Mouse (Mus musculus): ENCODE data around the gene Pomgnt1. TPM values are rescaled to one million over a fixed set of nuclear protein-coding genes. Genes with fewer than 3 reads are reported as not detected.

Pomgnt1 gene
- polyA plus RNA-seq (2016; fragmentation: Nextera tagmentation; extraction: Ambion mirVana): 60.8 and 68.4 TPM in 2 replicates

GRCm38 (mm10) chr4:116123602-116124519, at the start of gene Pomgnt1, which contains the start of gene Rad54l:
Gene Pomgnt1, plus strand, starts transcription at chr4:116123840.
Gene Rad54l, minus strand, starts transcription at chr4:116123690.
- ATAC-seq (ENCODE audit: low FRiP score, low read depth): peak; percentile 97
- peaks cover 15% of the 10 kb centered on the region for H3K4me1 ChIP-seq
- H3K4me2 ChIP-seq (replicated peaks): peak within 1 kb of the TSS; percentile 74
- peak within 1 kb of the TSS; percentile 55 for H3K4me3 ChIP-seq
- H3K27me3 ChIP-seq (replicated peaks): no peaks in the 10 kb centered on the region
- H3K27ac ChIP-seq: no peak within 1 kb of the TSS
- H3K36me3 ChIP-seq: no peaks in the 10 kb centered on the region
- WGBS: 7% methylated on average over 24 of the region's 24 CpGs
- no peaks in the 10 kb centered on the region for H3K9me3 ChIP-seq
- H3K9ac ChIP-seq: peak within 1 kb of the TSS; percentile 49

GRCm38 (mm10) chr4:116074145-116074675, 49.4 kb upstream of the Pomgnt1 start:
- no peak overlapping the region for H3K27ac ChIP-seq
- 2% methylated on average over 8 of the region's 8 CpGs for WGBS
- no peaks in the 10 kb centered on the region for H3K9me3 ChIP-seq
- H3K4me3 ChIP-seq: peak overlapping the region; percentile 98
- peak overlapping the region; percentile 57 for H3K9ac ChIP-seq
- H3K27me3 ChIP-seq (replicated peaks): no peaks in the 10 kb centered on the region
- no peak for ATAC-seq (ENCODE audit: low FRiP score, low read depth)
- H3K36me3 ChIP-seq: peaks cover 13% of the 10 kb centered on the region
- peaks cover 33% of the 10 kb centered on the region for H3K4me1 ChIP-seq
- peak overlapping the region; percentile 84 for H3K4me2 ChIP-seq (replicated peaks)

- H3K4me1 ChIP-seq: peaks cover 33% of the 10 kb centered on the region
- WGBS: under 1% methylated on average over 55 of the region's 55 CpGs
- peaks cover 8% of the 10 kb centered on the region; the same call in 1 of the 2 replicates for H3K36me3 ChIP-seq
- H3K9ac ChIP-seq: peak within 1 kb of the TSS; percentile 98
- peak within 1 kb of the TSS; percentile 84 for H3K4me2 ChIP-seq (replicated peaks)
- peak within 1 kb of the TSS; percentile 94 for H3K27ac ChIP-seq
- H3K27me3 ChIP-seq (replicated peaks): no peaks in the 10 kb centered on the region
- no peaks in the 10 kb centered on the region for H3K9me3 ChIP-seq
- peak within 1 kb of the TSS; percentile 98 for H3K4me3 ChIP-seq
- peak; percentile 92 for ATAC-seq (ENCODE audit: low FRiP score, low read depth)
These were observed 48.6 kb upstream of the Pomgnt1 start, which contains the start of the genes Uqcrh and Lrrc41 for GRCm38 (mm10) chr4:116074861-116075620. Gene Uqcrh, minus strand, starts transcription at chr4:116075071. Gene Lrrc41, plus strand, starts transcription at chr4:116075269.

DNA sequence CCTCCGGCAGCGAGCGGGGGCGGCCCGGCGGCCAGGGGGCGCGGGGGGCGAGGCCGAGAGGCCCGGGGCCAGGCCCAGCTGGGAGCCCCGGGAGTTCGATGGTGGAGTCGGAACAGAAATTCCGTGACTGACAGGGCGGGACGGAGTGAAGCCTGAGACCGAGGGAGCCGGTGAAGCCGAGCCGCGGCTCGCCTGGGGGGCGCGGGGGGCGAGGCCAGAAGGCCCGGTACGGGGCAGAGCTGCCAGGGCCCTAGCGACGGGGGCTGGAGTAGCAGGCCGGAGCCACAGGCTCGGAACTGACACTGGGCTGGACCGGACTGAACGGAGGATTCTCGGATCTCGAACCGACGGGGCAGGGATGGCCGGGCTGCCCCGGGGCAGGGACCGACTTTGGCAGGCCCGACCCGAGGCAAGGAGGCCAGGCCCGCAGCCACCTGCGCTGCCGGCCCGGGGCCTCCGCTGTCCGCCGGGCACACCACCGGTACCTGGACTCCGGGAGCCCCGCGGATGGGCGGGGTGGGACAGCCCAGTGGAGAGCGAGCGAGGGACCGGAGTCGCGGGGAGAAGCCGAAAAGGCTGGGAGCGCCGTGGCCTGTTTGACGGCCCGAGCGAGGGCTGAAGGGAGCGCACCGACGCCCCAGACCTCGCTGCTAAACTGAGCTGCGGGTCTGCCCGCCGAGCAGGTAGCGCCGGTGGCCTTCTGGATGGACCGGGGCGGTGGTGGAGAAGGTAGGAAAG, 47.8 kb upstream of the Pomgnt1 start:
- Histone ChIP-seq H3K27ac (peak overlapping the region; percentile 94), H3K9me3 (no peaks in the 10 kb centered on the region)

DNA sequence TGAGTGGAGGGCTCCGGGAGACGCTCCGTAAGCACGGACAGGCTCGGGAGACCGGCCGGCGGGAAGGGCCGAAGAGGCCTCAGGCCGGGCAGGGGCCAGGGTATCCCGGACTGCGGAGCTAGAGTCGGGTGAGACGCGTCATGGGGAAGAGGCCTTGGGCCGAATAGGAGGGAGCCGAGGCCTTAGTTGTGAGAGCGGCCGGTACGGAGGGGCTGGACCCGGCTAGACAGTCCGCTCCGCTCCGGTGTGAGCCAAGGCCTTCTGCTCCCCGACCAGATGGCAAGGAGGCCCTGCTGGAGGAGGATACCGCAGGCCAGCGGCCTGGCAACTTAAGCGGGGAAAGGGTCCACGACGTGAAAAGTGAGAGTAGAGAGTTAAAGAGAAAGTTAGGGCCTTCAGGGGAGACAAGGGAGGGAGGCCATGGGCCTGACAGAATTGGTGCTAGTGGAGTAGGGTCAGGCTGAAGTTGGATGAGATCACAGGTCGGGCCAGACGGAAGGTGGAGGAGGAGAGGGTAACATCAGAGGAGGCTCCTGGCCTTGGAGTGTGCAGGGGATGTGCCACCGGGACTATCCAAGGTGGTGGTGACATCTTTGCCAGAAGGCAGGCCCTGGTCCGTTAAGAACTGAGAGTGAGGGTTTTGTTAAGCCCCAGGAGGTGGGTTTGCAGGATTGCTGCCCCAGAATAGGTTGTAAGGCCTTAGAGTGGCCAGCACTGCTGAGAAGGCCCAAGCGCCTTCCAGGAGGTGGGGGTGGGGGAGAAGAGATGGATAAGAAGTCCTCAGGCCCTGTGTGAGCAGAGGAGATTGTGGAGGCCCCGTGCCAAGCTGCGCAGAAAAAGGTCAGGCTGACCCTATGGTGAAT, 47.0 kb upstream of the Pomgnt1 start:
- peak overlapping the region; percentile 84 for H3K4me2 ChIP-seq (replicated peaks)
- H3K27me3 ChIP-seq (replicated peaks): no peaks in the 10 kb centered on the region
- H3K4me1 ChIP-seq: peaks cover 33% of the 10 kb centered on the region
- peak overlapping the region; percentile 94 for H3K27ac ChIP-seq
- peak overlapping the region; percentile 98 for H3K9ac ChIP-seq
- H3K36me3 ChIP-seq: peaks cover 19% of the 10 kb centered on the region
- peak overlapping the region; percentile 98 for H3K4me3 ChIP-seq
- peak; percentile 37; the same call in 1 of the 2 replicates for ATAC-seq (ENCODE audit: low FRiP score, low read depth)
- no peaks in the 10 kb centered on the region for H3K9me3 ChIP-seq
- 2% methylated on average over 37 of the region's 37 CpGs for WGBS

More for the DNA sequence above, 47.8 kb upstream of the Pomgnt1 start:
- peak overlapping the region; percentile 98 for H3K4me3 ChIP-seq
- H3K9ac ChIP-seq: peak overlapping the region; percentile 98
- H3K4me1 ChIP-seq: peaks cover 33% of the 10 kb centered on the region
- peaks cover 11% of the 10 kb centered on the region for H3K36me3 ChIP-seq
- ATAC-seq (ENCODE audit: low FRiP score, low read depth): peak; percentile 80
- H3K27me3 ChIP-seq (replicated peaks): no peaks in the 10 kb centered on the region
- peak overlapping the region; percentile 84 for H3K4me2 ChIP-seq (replicated peaks)
- WGBS: under 1% methylated on average over 76 of the region's 77 CpGs

DNA sequence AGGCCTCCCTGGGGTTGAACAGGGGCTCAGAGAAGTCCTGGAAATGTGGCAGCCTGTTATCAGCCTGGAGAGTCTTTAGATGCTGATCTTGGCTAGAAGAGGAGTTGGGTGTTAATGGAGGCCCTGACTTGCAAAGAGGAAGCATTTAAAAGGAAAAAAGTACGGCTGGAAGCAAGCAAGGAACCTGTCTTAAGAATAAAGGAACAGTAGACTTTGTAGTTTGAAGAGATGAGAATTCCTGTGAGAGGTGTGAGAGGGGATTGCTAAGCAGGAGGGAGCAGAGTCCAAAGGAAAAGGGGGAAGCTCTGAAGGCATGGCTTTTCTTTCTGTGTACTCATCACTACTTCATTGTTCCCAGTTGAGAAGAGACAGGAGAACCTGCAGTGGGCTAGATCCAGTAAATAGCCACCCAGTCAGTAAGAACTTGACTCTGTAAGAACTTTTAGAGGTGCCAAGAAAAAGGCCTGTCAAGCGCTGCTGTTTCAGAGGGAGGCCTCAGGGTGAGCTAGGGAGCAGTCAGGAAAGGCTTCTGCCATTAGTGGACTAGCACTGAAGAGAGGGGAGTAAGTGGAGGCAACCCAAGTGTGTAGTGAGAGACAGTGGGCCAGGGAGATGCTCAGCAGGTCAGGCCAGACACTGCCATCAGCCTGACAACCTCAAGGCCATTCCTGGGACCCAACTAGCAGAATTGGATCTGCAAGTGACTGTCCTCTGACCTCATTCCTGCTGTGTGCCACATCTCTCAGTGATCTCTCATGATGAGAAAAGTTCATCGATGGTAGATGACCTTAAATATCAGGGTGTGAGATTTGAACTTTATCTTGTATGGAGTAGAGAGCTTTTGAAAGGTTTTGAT, 46.2 kb upstream of the Pomgnt1 start:
- H3K36me3 ChIP-seq: peaks cover 24% of the 10 kb centered on the region
- no peak for ATAC-seq (ENCODE audit: low FRiP score, low read depth)
- 71% methylated on average over 3 of the region's 3 CpGs for WGBS
- peak overlapping the region; percentile 84 for H3K4me2 ChIP-seq (replicated peaks)
- no peaks in the 10 kb centered on the region for H3K9me3 ChIP-seq
- peaks cover 32% of the 10 kb centered on the region for H3K4me1 ChIP-seq
- H3K9ac ChIP-seq: peak overlapping the region; percentile 98
- H3K27me3 ChIP-seq (replicated peaks): no peaks in the 10 kb centered on the region
- H3K27ac ChIP-seq: no peak overlapping the region
- H3K4me3 ChIP-seq: peak overlapping the region; percentile 98

DNA sequence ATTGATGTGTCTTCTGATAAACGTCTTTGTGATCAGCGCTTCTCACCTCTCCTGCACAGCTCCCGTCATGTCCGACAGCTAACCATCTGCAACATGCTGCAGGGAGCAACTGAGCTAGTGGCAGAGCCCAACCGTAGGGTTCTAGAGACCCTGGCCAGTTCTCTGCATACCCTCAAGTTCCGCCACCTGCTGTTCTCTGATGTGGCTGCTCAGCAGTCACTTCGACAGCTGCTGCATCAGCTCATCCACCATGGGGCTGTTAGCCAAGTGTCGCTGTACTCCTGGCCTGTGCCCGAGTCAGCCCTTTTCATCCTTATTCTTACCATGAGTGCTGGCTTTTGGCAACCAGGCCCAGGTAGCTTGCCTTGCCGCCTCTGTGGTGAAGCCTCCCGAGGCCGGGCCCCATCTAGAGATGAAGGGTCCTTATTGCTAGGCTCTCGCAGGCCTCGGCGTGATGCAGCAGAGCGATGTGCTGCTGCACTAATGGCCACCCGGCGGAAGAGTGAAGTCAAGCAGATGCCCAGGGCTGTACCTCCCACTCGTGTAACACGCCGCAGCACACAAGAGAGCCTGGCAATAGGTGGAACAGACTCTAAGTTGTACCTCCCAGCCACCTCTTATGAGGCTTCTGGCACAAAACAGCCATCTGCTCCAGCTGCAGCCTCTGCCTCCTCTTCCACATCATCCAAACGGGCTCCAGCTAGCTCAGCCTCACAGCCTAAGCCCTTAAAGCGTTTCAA, 35.0 kb upstream of the Pomgnt1 start:
- H3K9me3 ChIP-seq: no peaks in the 10 kb centered on the region
- peaks cover 78% of the 10 kb centered on the region for H3K36me3 ChIP-seq
- 92% methylated on average over 23 of the region's 23 CpGs for WGBS
- no peak for ATAC-seq (ENCODE audit: low FRiP score, low read depth)
- H3K4me2 ChIP-seq (replicated peaks): no peak overlapping the region
- H3K27me3 ChIP-seq (replicated peaks): no peaks in the 10 kb centered on the region
- no peaks in the 10 kb centered on the region for H3K4me1 ChIP-seq
- H3K4me3 ChIP-seq: no peak overlapping the region
- H3K9ac ChIP-seq: no peak overlapping the region
- H3K27ac ChIP-seq: no peak overlapping the region

- Histone ChIP-seq H3K27me3 (replicated peaks) (no peaks in the 10 kb centered on the region), H3K27ac (no peak overlapping the region), H3K9me3 (no peaks in the 10 kb centered on the region), H3K9ac (no peak overlapping the region), H3K36me3 (peaks cover 93% of the 10 kb centered on the region), H3K4me2 (replicated peaks) (no peak overlapping the region), H3K4me1 (no peaks in the 10 kb centered on the region), H3K4me3 (no peak overlapping the region)
- no peak for ATAC-seq (ENCODE audit: low FRiP score, low read depth)
- 92% methylated on average over 10 of the region's 10 CpGs for WGBS
These were observed 27.3 kb upstream of the Pomgnt1 start for GRCm38 (mm10) chr4:116096291-116096690.

- H3K9ac ChIP-seq: no peak overlapping the region
- no peaks in the 10 kb centered on the region for H3K4me1 ChIP-seq
- peaks cover 90% of the 10 kb centered on the region for H3K36me3 ChIP-seq
- no peaks in the 10 kb centered on the region for H3K9me3 ChIP-seq
- H3K27me3 ChIP-seq (replicated peaks): no peaks in the 10 kb centered on the region
- no peak for ATAC-seq (ENCODE audit: low FRiP score, low read depth)
- H3K4me2 ChIP-seq (replicated peaks): no peak overlapping the region
- H3K4me3 ChIP-seq: no peak overlapping the region
- 89% methylated on average over 8 of the region's 8 CpGs for WGBS
- no peak overlapping the region for H3K27ac ChIP-seq
These were observed 26.4 kb upstream of the Pomgnt1 start for GRCm38 (mm10) chr4:116097211-116097610.

- Histone ChIP-seq H3K27ac (no peak overlapping the region), H3K9me3 (no peaks in the 10 kb centered on the region), H3K4me2 (replicated peaks) (no peak overlapping the region), H3K36me3 (peaks cover 77% of the 10 kb centered on the region), H3K27me3 (replicated peaks) (no peaks in the 10 kb centered on the region), H3K9ac (no peak overlapping the region), H3K4me3 (no peak overlapping the region), H3K4me1 (no peaks in the 10 kb centered on the region)
- no peak for ATAC-seq (ENCODE audit: low FRiP score, low read depth)
- WGBS: 90% methylated on average over 7 of the region's 7 CpGs
These were observed 22.7 kb upstream of the Pomgnt1 start for GRCm38 (mm10) chr4:116100959-116101358.
